Mouse (Mus musculus): ENCODE results near the gene Dnah2. TPM values are rescaled to one million over a fixed set of nuclear protein-coding genes. Genes with fewer than 3 reads are reported as not detected.

Dnah2 gene
- polyA plus RNA-seq, 1 experiment from 2014 or later, result 1.5 TPM

GRCm38 (mm10) chr11:69513840-69514239 lies 35.1 kb downstream of the Dnah2 start:
- Histone ChIP-seq H3K27me3 (ENCODE audit: control insufficient read depth, insufficient read depth, low read length) (no peaks in the 10 kb centered on the region), H3K4me2 (replicated peaks; ENCODE audit: low read depth, low read length) (no peak overlapping the region), H3K36me3 (ENCODE audit: control insufficient read depth, insufficient read depth, low read length) (no peaks in the 10 kb centered on the region), H3K4me3 (ENCODE audit: low read length) (no peak overlapping the region), H3K27ac (ENCODE audit: low read depth, low read length) (no peak overlapping the region), H3K9ac (ENCODE audit: low read depth, low read length) (no peak overlapping the region), H3K9me3 (ENCODE audit: control insufficient read depth, low read length) (no peaks in the 10 kb centered on the region), H3K4me1 (ENCODE audit: control insufficient read depth, insufficient read depth, low read length) (no peaks in the 10 kb centered on the region)
- ATAC-seq (ENCODE audit: low FRiP score, low TSS enrichment), result no peak
- 8% methylated on average over 6 of the region's 6 CpGs for WGBS

DNA sequence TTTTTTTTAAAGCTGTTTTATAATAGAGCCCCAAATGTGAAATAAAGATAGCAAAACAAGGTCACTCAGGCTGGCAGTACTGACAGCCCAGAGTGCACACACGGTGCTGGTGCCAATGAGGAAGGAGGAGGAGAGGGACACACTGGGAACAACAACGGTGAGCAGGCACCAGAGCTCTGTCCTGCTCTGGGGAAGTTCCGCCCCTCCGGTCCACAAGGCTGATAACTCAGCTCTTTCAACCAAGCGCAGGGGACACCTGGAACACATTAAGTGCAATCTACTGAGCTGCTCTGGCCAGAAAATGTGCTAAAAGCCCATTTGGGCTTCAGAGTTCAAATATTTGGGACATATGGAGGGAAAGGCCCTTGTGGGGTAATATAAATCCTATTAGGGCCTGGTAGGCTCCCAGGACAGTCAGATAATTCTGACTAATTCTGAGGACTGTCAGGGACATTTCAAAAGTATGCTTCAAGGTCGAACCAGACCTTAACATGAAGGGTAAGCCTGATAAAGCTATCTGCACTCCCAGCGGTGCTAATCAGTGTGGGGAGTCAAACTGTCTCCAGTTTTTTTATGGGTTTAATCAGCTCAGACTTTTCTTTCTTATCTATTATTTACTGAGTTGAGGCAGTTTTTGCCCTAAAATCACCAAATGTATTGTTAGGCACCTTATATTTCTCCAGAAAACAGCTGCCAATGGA lies 38.0 kb downstream of the Dnah2 start:
- Histone ChIP-seq H3K36me3 (ENCODE audit: control insufficient read depth, insufficient read depth, low read length) (no peaks in the 10 kb centered on the region), H3K4me3 (ENCODE audit: low read length) (no peak overlapping the region), H3K9ac (ENCODE audit: low read depth, low read length) (no peak overlapping the region), H3K4me2 (replicated peaks; ENCODE audit: low read depth, low read length) (no peak overlapping the region), H3K9me3 (ENCODE audit: control insufficient read depth, low read length) (no peaks in the 10 kb centered on the region), H3K4me1 (ENCODE audit: control insufficient read depth, insufficient read depth, low read length) (no peaks in the 10 kb centered on the region), H3K27ac (ENCODE audit: low read depth, low read length) (no peak overlapping the region), H3K27me3 (ENCODE audit: control insufficient read depth, insufficient read depth, low read length) (no peaks in the 10 kb centered on the region)
- WGBS, result 28% methylated on average over 7 of the region's 7 CpGs
- no peak for ATAC-seq (ENCODE audit: low FRiP score, low TSS enrichment)

- WGBS, result 19% methylated on average over 4 of the region's 4 CpGs
- no peaks in the 10 kb centered on the region for H3K27me3 ChIP-seq (ENCODE audit: control insufficient read depth, insufficient read depth, low read length)
- peaks cover 12% of the 10 kb centered on the region for H3K4me1 ChIP-seq (ENCODE audit: control insufficient read depth, insufficient read depth, low read length)
- no peak overlapping the region for H3K4me3 ChIP-seq (ENCODE audit: low read length)
- no peak for ATAC-seq (ENCODE audit: low FRiP score, low TSS enrichment)
- H3K4me2 ChIP-seq (replicated peaks; ENCODE audit: low read depth, low read length), result no peak overlapping the region
- H3K36me3 ChIP-seq (ENCODE audit: control insufficient read depth, insufficient read depth, low read length), result no peaks in the 10 kb centered on the region
- no peak overlapping the region for H3K9ac ChIP-seq (ENCODE audit: low read depth, low read length)
- H3K9me3 ChIP-seq (ENCODE audit: control insufficient read depth, low read length), result no peaks in the 10 kb centered on the region
- H3K27ac ChIP-seq (ENCODE audit: low read depth, low read length), result no peak overlapping the region
Measured at GRCm38 (mm10) chr11:69503863-69504280, 45.0 kb downstream of the Dnah2 start.

GRCm38 (mm10) chr11:69501555-69501954 lies 47.4 kb downstream of the Dnah2 start:
- no peaks in the 10 kb centered on the region for H3K27me3 ChIP-seq (ENCODE audit: control insufficient read depth, insufficient read depth, low read length)
- no peak overlapping the region for H3K9ac ChIP-seq (ENCODE audit: low read depth, low read length)
- ATAC-seq (ENCODE audit: low FRiP score, low TSS enrichment), result no peak
- no peak overlapping the region for H3K27ac ChIP-seq (ENCODE audit: low read depth, low read length)
- peaks cover 12% of the 10 kb centered on the region for H3K4me1 ChIP-seq (ENCODE audit: control insufficient read depth, insufficient read depth, low read length)
- no peak overlapping the region for H3K4me2 ChIP-seq (replicated peaks; ENCODE audit: low read depth, low read length)
- 57% methylated on average over 9 of the region's 9 CpGs for WGBS
- no peaks in the 10 kb centered on the region for H3K36me3 ChIP-seq (ENCODE audit: control insufficient read depth, insufficient read depth, low read length)
- H3K9me3 ChIP-seq (ENCODE audit: control insufficient read depth, low read length), result no peaks in the 10 kb centered on the region
- H3K4me3 ChIP-seq (ENCODE audit: low read length), result no peak overlapping the region

DNA sequence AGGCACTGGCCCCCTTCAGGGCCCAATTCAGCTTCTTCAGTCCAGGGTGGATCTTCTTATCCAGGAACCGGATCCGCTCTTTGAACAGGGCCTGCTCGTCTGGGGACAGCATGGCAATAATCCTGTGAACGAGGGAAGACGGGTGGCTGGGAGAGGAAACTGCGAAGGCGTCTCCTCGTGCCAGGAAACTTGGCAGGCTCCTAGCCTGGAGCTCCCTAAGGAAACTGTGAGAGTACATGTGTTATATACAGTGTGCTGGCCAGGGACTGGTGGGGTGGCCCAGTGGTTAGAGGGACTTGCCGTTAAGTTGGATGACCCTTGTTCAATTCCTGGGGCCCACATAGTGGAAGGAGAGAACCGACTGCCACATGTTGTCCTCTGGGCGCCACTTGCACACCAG lies 49.8 kb downstream of the Dnah2 start:
- Histone ChIP-seq H3K4me1 (ENCODE audit: control insufficient read depth, insufficient read depth, low read length) (peaks cover 12% of the 10 kb centered on the region), H3K9me3 (ENCODE audit: control insufficient read depth, low read length) (no peaks in the 10 kb centered on the region), H3K4me3 (ENCODE audit: low read length) (no peak overlapping the region), H3K27me3 (ENCODE audit: control insufficient read depth, insufficient read depth, low read length) (no peaks in the 10 kb centered on the region), H3K4me2 (replicated peaks; ENCODE audit: low read depth, low read length) (no peak overlapping the region), H3K9ac (ENCODE audit: low read depth, low read length) (no peak overlapping the region), H3K27ac (ENCODE audit: low read depth, low read length) (no peak overlapping the region), H3K36me3 (ENCODE audit: control insufficient read depth, insufficient read depth, low read length) (no peaks in the 10 kb centered on the region)
- ATAC-seq (ENCODE audit: low FRiP score, low TSS enrichment), result no peak
- WGBS, result 85% methylated on average over 11 of the region's 11 CpGs

- Histone ChIP-seq H3K9me3 (ENCODE audit: control insufficient read depth, low read length) (no peaks in the 10 kb centered on the region), H3K4me2 (replicated peaks; ENCODE audit: low read depth, low read length) (no peak overlapping the region), H3K9ac (ENCODE audit: low read depth, low read length) (no peak overlapping the region), H3K36me3 (ENCODE audit: control insufficient read depth, insufficient read depth, low read length) (no peaks in the 10 kb centered on the region), H3K4me1 (ENCODE audit: control insufficient read depth, insufficient read depth, low read length) (no peaks in the 10 kb centered on the region), H3K4me3 (ENCODE audit: low read length) (no peak overlapping the region), H3K27me3 (ENCODE audit: control insufficient read depth, insufficient read depth, low read length) (no peaks in the 10 kb centered on the region), H3K27ac (ENCODE audit: low read depth, low read length) (no peak overlapping the region)
- WGBS, result 77% methylated on average over 7 of the region's 7 CpGs
- ATAC-seq (ENCODE audit: low FRiP score, low TSS enrichment), result no peak
Measured at GRCm38 (mm10) chr11:69491711-69492110, 57.2 kb downstream of the Dnah2 start.

DNA sequence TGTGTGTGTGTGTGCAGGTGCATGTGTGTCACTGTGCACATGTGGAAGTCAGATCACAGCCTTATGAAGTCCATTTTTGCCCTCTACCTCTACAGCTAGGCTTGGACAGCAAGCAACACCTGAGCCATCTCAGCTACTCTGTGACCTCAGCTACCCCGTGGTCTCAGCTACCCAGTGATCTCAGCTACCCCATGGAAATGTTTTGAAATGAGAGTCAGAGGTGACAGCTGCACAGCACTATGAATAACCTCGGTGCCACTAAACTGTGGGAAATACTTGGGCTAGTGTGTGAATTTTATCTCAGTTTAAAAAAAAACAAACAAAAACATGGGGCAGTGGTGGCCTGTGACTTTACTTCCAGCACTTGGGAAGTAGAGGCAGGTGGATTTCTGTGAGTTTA lies 58.0 kb downstream of the Dnah2 start:
- ATAC-seq (ENCODE audit: low FRiP score, low TSS enrichment), result no peak
- Histone ChIP-seq H3K27me3 (ENCODE audit: control insufficient read depth, insufficient read depth, low read length) (no peaks in the 10 kb centered on the region), H3K4me2 (replicated peaks; ENCODE audit: low read depth, low read length) (no peak overlapping the region), H3K9ac (ENCODE audit: low read depth, low read length) (no peak overlapping the region), H3K4me3 (ENCODE audit: low read length) (no peak overlapping the region), H3K36me3 (ENCODE audit: control insufficient read depth, insufficient read depth, low read length) (no peaks in the 10 kb centered on the region), H3K9me3 (ENCODE audit: control insufficient read depth, low read length) (no peaks in the 10 kb centered on the region), H3K27ac (ENCODE audit: low read depth, low read length) (no peak overlapping the region), H3K4me1 (ENCODE audit: control insufficient read depth, insufficient read depth, low read length) (no peaks in the 10 kb centered on the region)
- 71% methylated on average over 2 of the region's 2 CpGs for WGBS

GRCm38 (mm10) chr11:69487474-69487873 lies 61.4 kb downstream of the Dnah2 start:
- H3K4me2 ChIP-seq (replicated peaks; ENCODE audit: low read depth, low read length), result no peak overlapping the region
- no peak for ATAC-seq (ENCODE audit: low FRiP score, low TSS enrichment)

DNA sequence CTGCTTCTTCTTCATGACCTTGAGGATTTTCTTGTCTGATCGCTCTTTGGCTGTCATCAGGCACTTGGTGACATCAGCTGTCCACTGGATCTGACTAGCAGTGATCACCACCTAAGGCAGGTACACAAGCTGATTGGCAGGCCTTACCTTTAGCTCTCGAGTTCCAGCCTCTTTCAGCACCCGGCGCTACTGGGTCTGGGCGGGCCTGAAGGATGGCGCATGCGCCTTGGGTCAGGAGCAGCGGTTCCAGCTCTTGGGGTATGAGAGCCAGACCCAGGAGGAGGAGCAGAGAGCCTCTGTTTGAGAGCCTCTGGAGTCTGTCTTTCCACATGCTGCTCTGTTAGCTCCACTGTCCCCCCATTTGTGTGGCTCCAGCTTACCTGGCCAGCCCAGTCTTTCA lies 71.3 kb downstream of the Dnah2 start:
- ATAC-seq (ENCODE audit: low FRiP score, low TSS enrichment), result no peak
- Histone ChIP-seq H3K27me3 (ENCODE audit: control insufficient read depth, insufficient read depth, low read length) (no peaks in the 10 kb centered on the region), H3K9me3 (ENCODE audit: control insufficient read depth, low read length) (no peaks in the 10 kb centered on the region), H3K4me2 (replicated peaks; ENCODE audit: low read depth, low read length) (no peak overlapping the region), H3K4me1 (ENCODE audit: control insufficient read depth, insufficient read depth, low read length) (no peaks in the 10 kb centered on the region), H3K9ac (ENCODE audit: low read depth, low read length) (no peak overlapping the region), H3K4me3 (ENCODE audit: low read length) (no peak overlapping the region), H3K36me3 (ENCODE audit: control insufficient read depth, insufficient read depth, low read length) (no peaks in the 10 kb centered on the region), H3K27ac (ENCODE audit: low read depth, low read length) (no peak overlapping the region)
- WGBS, result 83% methylated on average over 8 of the region's 8 CpGs

More at GRCm38 (mm10) chr11:69487474-69487873, 61.4 kb downstream of the Dnah2 start:
- H3K9me3 ChIP-seq (ENCODE audit: control insufficient read depth, low read length), result no peaks in the 10 kb centered on the region
- no peaks in the 10 kb centered on the region for H3K4me1 ChIP-seq (ENCODE audit: control insufficient read depth, insufficient read depth, low read length)
- H3K4me3 ChIP-seq (ENCODE audit: low read length), result no peak overlapping the region
- no peak overlapping the region for H3K9ac ChIP-seq (ENCODE audit: low read depth, low read length)
- 57% methylated on average over 2 of the region's 2 CpGs for WGBS
- no peaks in the 10 kb centered on the region for H3K27me3 ChIP-seq (ENCODE audit: control insufficient read depth, insufficient read depth, low read length)
- H3K27ac ChIP-seq (ENCODE audit: low read depth, low read length), result no peak overlapping the region
- no peaks in the 10 kb centered on the region for H3K36me3 ChIP-seq (ENCODE audit: control insufficient read depth, insufficient read depth, low read length)

All from kidney, embryonic 14.5 days (tissue).